Mouse (Mus musculus) heart, embryonic 16.5 days (tissue): ENCODE measurements around the gene Gm36210. TPM values are rescaled to one million over a fixed set of nuclear protein-coding genes. Genes with fewer than 3 reads are reported as not detected.
"Not testable (repeated sequence)": the region's sequence is repeated elsewhere in the genome, so short reads cannot be mapped to it uniquely, and the experiment has no call there.

ENCODE experiments used
- ATAC-seq: fragments of 200-750 bp; cut with Nextera tagmentation; replicated peaks from 2 replicates; pipeline ENCODE4 v1.8.0; 2017; ENCODE audit warnings: moderate number of reproducible peaks; ENCODE audit not compliant: insufficient read depth, low FRiP score; ENCODE audit errors: extremely low read depth
- H3K27ac ChIP-seq: fragments of 300-500 bp; sonication (generic); 2 replicates; pipeline ENCODE4 v1.5.1; 2014; ENCODE audit warnings: mild to moderate bottlenecking, low read length, control low read depth, moderate library complexity
- H3K27me3 ChIP-seq: fragments of 300-500 bp; sonication (generic); 2 replicates; pipeline ENCODE4 v1.6.1; 2014; ENCODE audit warnings: low read length, mixed read lengths; ENCODE audit not compliant: control insufficient read depth, insufficient read depth
- H3K36me3 ChIP-seq: fragments of 300-500 bp; sonication (generic); 2 replicates; pipeline ENCODE4 v1.6.1; 2014; ENCODE audit not compliant: control insufficient read depth, insufficient read depth
- H3K4me1 ChIP-seq: fragments of 300-500 bp; sonication (generic); 2 replicates; pipeline ENCODE4 v1.6.1; 2014; ENCODE audit warnings: low read length, mixed read lengths; ENCODE audit not compliant: control insufficient read depth, insufficient read depth
- H3K4me2 ChIP-seq: fragments of 300-500 bp; sonication (generic); 2 replicates; pipeline ENCODE4 v1.6.1; 2014; ENCODE audit warnings: low read depth, mild to moderate bottlenecking, control low read depth, low read length
- H3K4me3 ChIP-seq: fragments of 300-500 bp; sonication (generic); 2 replicates; pipeline ENCODE4 v1.5.1; 2014; ENCODE audit warnings: mild to moderate bottlenecking, control low read depth, low read length
- H3K9ac ChIP-seq: fragments of 300-500 bp; sonication (generic); 2 replicates; pipeline ENCODE4 v1.6.1; 2014; ENCODE audit warnings: low read length, control low read depth
- H3K9me3 ChIP-seq: fragments of 300-500 bp; sonication (generic); replicated peaks from 2 replicates; pipeline ENCODE4 v1.6.1; 2016; ENCODE audit warnings: low read length; ENCODE audit not compliant: control insufficient read depth
- WGBS: fragments of 180-500 bp; shearing (Covaris S2); extraction: QIAGEN DNeasy Blood & Tissue Kit; methylation state at CpG from one replicate; pipeline ENCODE4 v1.1.7; 2014; 5-methylcytosine and 5-hydroxymethylcytosine counted together
- polyA plus RNA-seq: library from polyadenylated mRNA; unstranded; fragments of >200 nt; fragmentation: Nextera tagmentation; extraction: Ambion mirVana; gene quantifications from 2 replicates; pipeline ENCODE4 v1.2.1, GENCODE M21; 2015

Gene Gm36210
- polyA plus RNA-seq, 1 experiment from 2014 or later = 0.11 TPM

- no peak overlapping the region for H3K9ac ChIP-seq
- H3K4me2 ChIP-seq = no peak overlapping the region
- 0 out of 2 replicates have a peak, but pooled peaks cover 4% of the 10 kb centered on the region for H3K9me3 ChIP-seq
- WGBS = 56% methylated on average over 4 of the region's 4 CpGs
- H3K27me3 ChIP-seq = no peaks in the 10 kb centered on the region
- no peaks in the 10 kb centered on the region for H3K4me1 ChIP-seq
- no peak overlapping the region for H3K27ac ChIP-seq
- ATAC-seq = no peak
- peaks cover 3% of the 10 kb centered on the region; the same call in 1 of the 2 replicates for H3K36me3 ChIP-seq
- no peak overlapping the region for H3K4me3 ChIP-seq
These were observed 19.6 kb downstream of the Gm36210 start for GRCm38 (mm10) chr7:4886680-4887079.

GRCm38 (mm10) chr7:4879036-4879435 is 27.3 kb downstream of the Gm36210 start:
- ATAC-seq, H3K36me3 ChIP-seq, H3K4me2 ChIP-seq, H3K27ac ChIP-seq, H3K27me3 ChIP-seq, H3K9me3 ChIP-seq, H3K4me3 ChIP-seq, H3K9ac ChIP-seq: not testable (repeated sequence)
- peaks cover 13% of the 10 kb centered on the region for H3K4me1 ChIP-seq
- 83% methylated on average over 1 of the region's 1 CpGs for WGBS

- no peaks in the 10 kb centered on the region for H3K27me3 ChIP-seq
- peaks cover 3% of the 10 kb centered on the region; the same call in 1 of the 2 replicates for H3K36me3 ChIP-seq
- no peak overlapping the region for H3K27ac ChIP-seq
- H3K4me1 ChIP-seq = peaks cover 13% of the 10 kb centered on the region
- peak overlapping the region; percentile 73; the same call in 1 of the 2 replicates for H3K9ac ChIP-seq
- H3K4me3 ChIP-seq = no peak overlapping the region
- H3K9me3 ChIP-seq = 0 out of 2 replicates have a peak, but pooled peaks cover 2% of the 10 kb centered on the region
- peak overlapping the region; percentile 85 for H3K4me2 ChIP-seq
- ATAC-seq = no peak
These were observed 28.1 kb downstream of the Gm36210 start for GRCm38 (mm10) chr7:4878186-4878585.

GRCm38 (mm10) chr7:4877226-4877625 is 29.1 kb downstream of the Gm36210 start:
- H3K4me2 ChIP-seq = peak overlapping the region; percentile 85
- WGBS = 3% methylated on average over 11 of the region's 11 CpGs
- H3K9ac ChIP-seq = peak overlapping the region; percentile 73
- peak overlapping the region; percentile 58 for H3K27ac ChIP-seq
- H3K4me3 ChIP-seq = peak overlapping the region; percentile 60
- H3K4me1 ChIP-seq = peaks cover 13% of the 10 kb centered on the region
- H3K27me3 ChIP-seq = no peaks in the 10 kb centered on the region
- H3K36me3 ChIP-seq = peaks cover 2% of the 10 kb centered on the region; the same call in 1 of the 2 replicates
- 0 out of 2 replicates have a peak, but pooled peaks cover 2% of the 10 kb centered on the region for H3K9me3 ChIP-seq
- ATAC-seq = peak; percentile 20

GRCm38 (mm10) chr7:4876753-4877221 is 29.5 kb downstream of the Gm36210 start, which contains the start of gene Isoc2a:
TSS of gene Isoc2a (plus strand) at chr7:4877153.
- Histone ChIP-seq H3K4me1 (peaks cover 13% of the 10 kb centered on the region), H3K36me3 (no peaks in the 10 kb centered on the region), H3K4me3 (peak within 1 kb of the TSS; percentile 60), H3K9ac (peak within 1 kb of the TSS; percentile 73), H3K4me2 (peak within 1 kb of the TSS; percentile 85), H3K27me3 (no peaks in the 10 kb centered on the region), H3K9me3 (no peaks in the 10 kb centered on the region), H3K27ac (peak within 1 kb of the TSS; percentile 73)
- peak; percentile 100 for ATAC-seq
- 1% methylated on average over 22 of the region's 22 CpGs for WGBS

GRCm38 (mm10) chr7:4870133-4870532 is 36.2 kb downstream of the Gm36210 start, which contains the start of gene Isoc2b:
TSS of gene Isoc2b (minus strand) at chr7:4870258.
- H3K27me3 ChIP-seq = no peaks in the 10 kb centered on the region
- peaks cover 11% of the 10 kb centered on the region for H3K4me1 ChIP-seq
- no peak within 1 kb of the TSS for H3K4me2 ChIP-seq
- no peaks in the 10 kb centered on the region for H3K36me3 ChIP-seq
- 58% methylated on average over 6 of the region's 6 CpGs for WGBS
- no peak within 1 kb of the TSS for H3K4me3 ChIP-seq
- no peak for ATAC-seq
- H3K9me3 ChIP-seq = no peaks in the 10 kb centered on the region
- H3K27ac ChIP-seq = no peak within 1 kb of the TSS
- no peak within 1 kb of the TSS for H3K9ac ChIP-seq

GRCm38 (mm10) chr7:4866631-4867180 is 39.6 kb downstream of the Gm36210 start:
- Histone ChIP-seq H3K9me3 (no peaks in the 10 kb centered on the region), H3K4me2 (peak overlapping the region; percentile 69), H3K4me1 (peaks cover 19% of the 10 kb centered on the region), H3K27me3 (no peaks in the 10 kb centered on the region), H3K27ac (peak overlapping the region; percentile 61), H3K36me3 (no peaks in the 10 kb centered on the region), H3K4me3 (peak overlapping the region; percentile 63), H3K9ac (peak overlapping the region; percentile 78)
- no peak for ATAC-seq
- 43% methylated on average over 10 of the region's 10 CpGs for WGBS

- no peaks in the 10 kb centered on the region for H3K27me3 ChIP-seq
- WGBS = 5% methylated on average over 40 of the region's 40 CpGs
- peak overlapping the region; percentile 80 for H3K4me2 ChIP-seq
- no peaks in the 10 kb centered on the region for H3K9me3 ChIP-seq
- peak overlapping the region; percentile 63 for H3K4me3 ChIP-seq
- H3K4me1 ChIP-seq = peaks cover 19% of the 10 kb centered on the region
- H3K9ac ChIP-seq = peak overlapping the region; percentile 79
- H3K27ac ChIP-seq = peak overlapping the region; percentile 74
- H3K36me3 ChIP-seq = no peaks in the 10 kb centered on the region
- ATAC-seq = peak; percentile 100
These were observed 40.5 kb downstream of the Gm36210 start for GRCm38 (mm10) chr7:4865579-4866493.
